Mouse (Mus musculus) megakaryocyte-erythroid progenitor cell, adult 5-6 weeks (primary cell): Measurements from ENCODE around the gene Tubb2b. TPM values are rescaled to one million over a fixed set of nuclear protein-coding genes. Genes with fewer than 3 reads are reported as not detected.
A peak's percentile ranks its signal among the peaks of the same experiment; 100 is the strongest.

Experiments
- ATAC-seq: replicated peaks from 2 replicates; pipeline ENCODE4 v1.8.0; 2016; ENCODE audit warnings: mild to moderate bottlenecking, inconsistent platforms; ENCODE audit not compliant: severe bottlenecking, poor library complexity, low FRiP score, low TSS enrichment
- total RNA-seq, 2 experiments: library from RNA; stranded (forward) in 1 of 2; stranded (reverse) in 1 of 2; fragments of 200-1000, 215-1000 nt in 1 of 2; fragments of >200 nt in 1 of 2; fragmentation: Nextera tagmentation in 1 of 2; gene quantifications; 2 replicates each; pipeline ENCODE4 v1.2.3; 2014 to 2017

Tubb2b gene
- total RNA-seq, 2 experiments from 2014 or later = not detected

DNA sequence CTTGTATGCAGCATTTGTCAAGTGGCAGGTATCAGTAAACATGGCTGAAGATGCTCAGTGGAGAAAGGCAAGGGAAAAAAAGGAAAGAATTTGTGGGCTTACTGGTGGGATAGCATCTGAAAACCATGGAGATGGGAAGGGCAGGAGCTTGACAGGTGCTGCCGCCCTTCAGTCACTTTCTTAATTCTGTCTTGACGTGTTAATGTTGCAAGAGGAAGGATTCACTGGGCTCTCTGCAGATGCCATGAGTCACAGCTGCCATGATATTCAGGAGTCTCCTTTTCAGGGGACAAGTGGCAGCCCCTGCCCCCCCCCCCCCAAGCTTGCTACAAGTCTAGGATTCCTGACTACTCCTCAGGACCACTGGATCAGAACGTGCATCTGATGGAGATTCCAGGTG is 18.4 kb downstream of the Tubb2b start:
- ATAC-seq = no peak

DNA sequence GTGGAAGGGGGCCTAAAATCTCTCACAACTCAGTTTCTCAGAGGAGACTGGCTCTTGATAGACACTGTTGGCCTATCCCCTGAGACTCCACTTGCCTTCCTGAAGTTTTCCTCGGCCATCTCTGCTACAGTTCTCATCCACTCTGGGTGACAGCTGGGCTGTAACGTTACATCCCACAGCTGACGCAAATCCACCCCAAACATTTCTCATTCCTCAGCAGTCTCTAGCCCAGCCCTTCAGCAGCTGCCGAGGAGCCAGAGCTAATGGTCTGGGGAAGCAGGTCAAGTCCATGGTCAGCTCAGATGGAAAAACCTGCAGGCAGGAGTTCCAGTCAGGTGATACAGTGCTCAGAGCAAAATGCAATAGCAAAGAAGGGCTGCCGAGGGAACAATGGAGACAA is 19.2 kb downstream of the Tubb2b start:
- ATAC-seq = no peak

DNA sequence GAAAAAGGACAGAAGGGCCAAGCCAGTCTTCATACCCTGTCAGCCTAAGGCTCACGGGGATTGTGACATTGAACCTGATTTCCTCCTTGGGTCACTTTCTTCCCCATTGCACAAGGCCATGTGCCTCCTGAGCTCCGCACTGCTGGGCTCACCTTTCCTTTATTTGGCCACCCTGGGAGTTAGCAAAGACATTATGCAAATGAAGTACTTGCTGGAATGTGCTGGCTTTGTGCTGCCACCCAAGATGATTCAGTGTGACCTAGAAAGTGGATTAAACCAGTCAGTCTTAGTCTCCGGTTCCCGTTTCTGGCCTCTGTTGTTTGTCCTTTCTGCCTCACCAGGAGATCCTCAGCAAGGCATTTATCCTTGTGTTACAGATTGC is 20.6 kb downstream of the Tubb2b start:
- ATAC-seq = no peak

DNA sequence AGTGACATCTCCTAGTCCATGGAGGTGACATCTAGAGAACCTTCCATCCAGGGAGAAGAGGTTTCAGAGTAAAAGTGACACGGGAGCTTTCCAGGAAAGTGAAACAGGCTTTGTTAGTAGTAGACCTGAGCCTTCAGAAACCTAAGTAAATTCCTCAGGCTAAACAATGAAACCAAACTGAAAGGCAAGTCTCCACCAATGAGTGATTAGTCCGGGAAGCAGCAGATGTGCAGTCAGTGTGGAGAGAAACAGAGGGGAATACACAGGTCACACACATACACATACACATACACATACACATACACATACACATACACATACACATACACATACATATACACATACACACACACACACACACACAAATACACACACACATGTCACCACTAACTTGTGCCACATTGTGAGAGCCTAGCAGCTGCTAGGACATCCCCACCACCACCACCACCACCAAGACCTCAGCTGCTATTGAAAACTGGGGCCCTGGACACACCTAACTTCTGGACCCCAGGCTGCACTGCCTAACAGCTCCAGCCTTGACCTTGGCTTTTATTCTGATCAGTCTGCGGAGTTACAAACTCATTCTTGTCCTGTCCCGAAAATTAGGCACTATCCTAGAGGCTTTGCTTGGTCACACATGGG is 21.1 kb downstream of the Tubb2b start:
- no peak for ATAC-seq

DNA sequence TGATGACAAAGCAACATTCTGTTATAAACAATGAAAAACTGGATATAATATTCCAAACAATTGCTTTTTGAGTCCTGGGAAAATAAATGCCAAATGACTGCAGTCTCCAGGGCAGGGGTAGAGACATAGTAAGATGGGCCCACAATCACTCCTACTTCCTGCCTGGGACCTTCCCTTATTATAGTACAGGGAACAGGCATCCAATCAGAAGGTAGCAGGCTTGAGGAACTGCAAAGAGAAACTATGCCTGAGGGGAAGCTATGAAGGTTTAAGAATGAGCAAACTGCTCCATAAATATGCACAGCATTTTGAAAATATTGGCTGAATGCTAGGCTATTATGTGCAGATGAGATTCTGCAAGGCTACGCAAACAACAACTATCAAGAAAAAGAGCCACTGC is 23.3 kb downstream of the Tubb2b start:
- ATAC-seq = no peak

DNA sequence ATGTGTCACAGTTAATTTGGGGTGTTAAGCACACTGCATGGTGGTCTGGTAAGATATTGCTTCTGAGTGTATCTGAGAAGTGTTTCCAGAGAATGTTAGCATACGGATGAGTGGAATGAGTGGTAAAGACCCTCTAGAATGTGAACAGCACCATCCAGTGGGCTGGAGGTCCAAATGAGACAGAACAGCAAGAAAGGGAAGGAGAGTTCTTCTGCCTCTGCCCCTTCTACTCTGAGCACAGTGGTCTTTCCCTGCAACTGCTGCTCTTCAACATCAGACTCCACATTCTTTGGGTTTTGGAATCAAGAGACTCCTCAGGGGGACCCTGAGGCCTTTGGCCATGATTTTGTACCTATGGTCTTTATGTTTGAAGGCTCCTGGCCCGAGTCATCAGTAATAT is 24.0 kb downstream of the Tubb2b start:
- no peak for ATAC-seq

DNA sequence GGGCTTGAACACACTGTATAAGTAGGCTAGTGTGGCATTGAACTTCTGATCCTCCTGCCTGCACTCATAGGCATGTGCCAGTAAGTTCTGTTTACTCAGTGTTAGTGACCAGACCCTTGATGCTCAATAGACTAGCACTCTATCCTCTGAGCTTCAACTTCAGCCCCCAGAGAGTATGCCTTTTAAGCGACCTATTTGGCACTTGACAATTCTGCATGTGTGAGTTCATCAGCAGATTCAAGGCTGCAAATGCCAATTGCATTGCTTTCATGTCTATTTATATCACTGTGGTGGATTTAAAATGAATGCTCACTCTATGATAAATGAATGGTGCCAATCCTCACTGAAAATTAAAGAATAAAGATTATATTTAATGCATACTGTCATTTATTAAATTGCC is 24.9 kb downstream of the Tubb2b start:
- no peak for ATAC-seq

DNA sequence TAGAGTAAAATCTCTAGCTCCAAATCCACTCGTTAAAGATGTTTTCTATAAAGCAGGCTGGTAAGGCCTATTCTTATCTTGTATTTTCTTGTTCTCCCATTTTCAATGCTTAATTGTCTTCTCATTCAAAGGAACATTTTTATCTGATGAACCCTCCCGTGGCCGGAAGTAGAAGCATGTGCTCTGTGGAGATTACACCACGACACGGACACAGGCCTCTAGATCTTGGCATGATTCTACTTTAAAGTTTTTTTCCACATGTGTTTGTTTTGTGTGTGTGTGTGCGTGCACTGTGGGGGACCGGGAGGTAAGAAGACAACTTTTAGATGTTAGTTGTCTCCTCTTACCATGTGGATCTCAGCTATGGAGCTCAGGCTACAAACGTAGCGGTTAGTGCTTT is 28.4 kb downstream of the Tubb2b start:
- ATAC-seq = peak; percentile 34

DNA sequence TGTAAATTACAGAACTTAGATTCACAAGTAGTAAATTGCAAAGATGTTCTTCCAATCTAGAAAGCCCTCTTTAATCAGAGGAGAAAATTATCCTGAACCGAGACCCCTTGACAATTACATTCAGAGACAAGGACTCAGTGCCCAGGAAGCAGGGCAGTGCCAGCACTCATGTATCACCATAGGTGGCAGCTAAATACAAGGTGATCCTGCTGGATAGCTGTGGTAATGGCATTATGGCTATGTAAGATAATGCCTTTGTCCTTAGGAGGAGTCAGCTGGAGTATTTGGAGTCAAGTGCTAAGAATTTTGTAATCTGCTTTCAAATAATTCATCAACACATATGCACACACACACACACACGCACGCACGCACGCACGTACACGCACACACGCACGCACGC is 29.0 kb downstream of the Tubb2b start:
- peak; percentile 80 for ATAC-seq

DNA sequence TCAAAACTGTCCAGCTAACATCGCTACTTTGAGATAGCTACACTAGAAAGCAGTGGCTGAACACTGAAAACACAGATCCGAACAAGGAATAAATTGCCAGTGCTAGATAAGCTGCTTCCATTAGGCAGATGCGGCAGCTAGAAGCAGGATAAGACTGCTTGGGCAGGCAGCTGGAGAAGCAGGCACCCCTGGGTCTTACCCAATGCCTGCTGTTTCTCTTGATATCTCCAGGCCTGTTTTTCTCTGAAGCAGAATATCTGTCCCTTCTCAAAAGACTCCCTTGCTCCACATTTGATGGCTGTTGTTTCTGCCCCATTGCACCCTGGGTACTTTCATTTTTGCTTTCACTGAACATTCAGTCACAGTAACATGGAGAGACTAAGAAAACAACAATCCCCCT is 29.5 kb downstream of the Tubb2b start:
- peak; percentile 93 for ATAC-seq

DNA sequence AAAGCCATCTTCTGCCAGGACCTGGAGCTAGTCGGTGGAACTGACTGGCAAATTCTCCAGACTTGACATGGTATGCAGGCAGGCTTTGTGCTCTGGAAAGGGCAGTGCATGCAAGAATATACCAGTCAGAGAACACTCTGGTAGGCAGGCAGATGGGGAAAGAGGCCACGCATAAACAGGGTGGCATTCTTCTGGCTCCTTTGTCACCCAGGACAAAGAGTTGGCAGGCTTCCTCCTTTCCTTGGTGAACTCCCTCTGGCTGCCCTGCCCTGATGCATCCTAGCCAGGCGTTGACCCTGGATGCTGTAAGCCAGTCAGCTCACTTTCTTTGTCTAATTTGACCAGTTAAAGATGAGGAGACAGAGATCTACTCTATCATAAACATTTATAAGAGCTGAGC is 33.2 kb downstream of the Tubb2b start:
- no peak for ATAC-seq

DNA sequence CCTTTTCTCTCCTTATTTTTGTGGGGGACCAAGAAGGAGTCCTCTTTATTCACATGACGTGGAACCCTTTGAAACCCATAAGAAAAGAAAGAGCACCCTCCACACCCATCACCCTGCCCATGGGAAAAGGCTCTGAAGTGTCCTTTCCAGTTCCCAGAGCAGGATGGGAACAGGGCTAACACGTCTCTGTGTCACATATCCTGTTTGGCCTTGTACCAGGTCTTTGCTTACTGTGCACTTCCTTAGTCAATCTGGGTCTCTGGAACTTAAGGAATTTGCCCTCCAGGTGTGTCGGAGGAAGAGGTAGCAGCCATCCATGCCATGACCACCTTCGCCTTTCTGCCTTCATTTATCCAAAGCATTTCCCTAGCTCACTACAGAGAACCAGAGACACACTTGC is 33.8 kb downstream of the Tubb2b start:
- no peak for ATAC-seq

DNA sequence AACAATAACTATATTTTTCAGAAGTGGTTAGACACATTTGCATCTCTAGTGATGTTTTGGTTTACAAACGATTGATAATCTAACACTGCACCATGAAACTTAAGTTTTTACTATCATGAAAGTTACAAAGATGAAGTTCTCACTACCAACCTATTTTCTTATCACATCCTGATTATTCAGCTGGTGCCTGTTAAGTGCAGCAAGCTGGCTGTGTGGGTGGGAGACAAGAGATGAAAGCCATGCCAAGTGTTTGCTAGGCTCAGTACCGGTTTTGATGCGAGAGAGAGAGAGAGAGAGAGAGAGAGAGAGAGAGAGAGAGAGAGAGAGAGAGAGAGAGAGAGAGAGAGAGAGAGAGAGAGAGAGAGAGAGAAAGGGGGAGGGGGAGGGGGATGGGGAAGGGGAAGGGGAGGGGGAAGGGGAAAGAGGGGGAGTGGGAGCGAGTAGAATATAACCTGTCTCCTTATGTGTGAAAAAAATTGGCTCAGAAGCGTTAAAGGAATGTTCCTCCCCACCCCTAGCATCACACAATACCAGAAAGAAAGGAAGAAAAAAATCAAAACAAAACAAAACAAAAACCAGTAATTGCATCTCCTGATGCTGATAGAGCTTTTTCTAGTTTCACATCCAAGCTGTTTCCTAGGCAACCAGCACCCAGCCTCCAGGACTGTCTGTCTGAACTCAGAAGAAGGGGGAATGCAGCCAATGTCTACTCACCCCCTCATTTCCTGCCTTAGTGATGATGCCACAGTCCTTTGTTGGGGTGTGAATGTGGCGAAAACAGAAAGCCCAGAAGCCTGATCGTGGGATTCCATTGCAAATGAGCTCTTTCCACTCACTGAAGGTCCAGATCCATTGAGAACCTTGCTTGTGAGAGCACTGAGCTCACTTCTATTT is 34.5 kb downstream of the Tubb2b start:
- no peak for ATAC-seq

DNA sequence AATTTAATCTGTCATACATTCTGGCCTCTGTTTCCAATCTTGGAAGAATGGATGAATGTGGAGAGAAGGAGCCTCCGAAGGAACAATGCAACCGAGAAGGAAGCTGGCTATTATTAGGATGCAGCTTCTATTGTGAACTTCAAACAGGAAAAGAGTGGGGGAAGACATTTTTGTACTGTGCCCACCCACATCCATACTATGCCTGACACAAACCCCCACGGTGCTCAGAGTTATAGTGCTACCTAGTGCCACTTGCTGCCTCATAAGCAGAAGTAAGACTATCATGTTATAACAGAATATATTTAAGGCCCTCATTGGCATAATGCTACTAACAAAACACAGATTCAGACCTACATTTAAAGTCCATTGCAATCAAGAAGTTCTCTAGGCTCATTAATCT is 40.9 kb downstream of the Tubb2b start:
- ATAC-seq = no peak

DNA sequence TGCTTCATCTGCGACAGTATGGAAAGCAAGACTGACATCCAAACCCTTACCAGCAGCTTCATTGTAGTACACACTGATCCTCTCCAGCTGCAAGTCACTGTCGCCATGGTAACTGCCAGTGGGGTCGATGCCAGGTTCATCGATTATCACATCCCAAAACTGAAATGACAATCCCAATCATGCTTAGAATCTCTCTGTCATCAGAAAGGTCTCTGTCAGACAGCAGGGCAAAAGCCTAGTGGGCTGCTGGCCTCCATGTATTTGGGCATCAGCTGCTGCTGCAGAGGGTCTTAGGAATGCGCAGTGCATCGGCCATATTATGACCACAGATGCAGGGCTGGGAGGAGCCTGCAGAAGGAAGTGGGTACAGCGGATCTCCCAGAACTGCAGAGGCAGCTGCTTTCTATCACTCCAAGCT is 41.4 kb downstream of the Tubb2b start:
- no peak for ATAC-seq

DNA sequence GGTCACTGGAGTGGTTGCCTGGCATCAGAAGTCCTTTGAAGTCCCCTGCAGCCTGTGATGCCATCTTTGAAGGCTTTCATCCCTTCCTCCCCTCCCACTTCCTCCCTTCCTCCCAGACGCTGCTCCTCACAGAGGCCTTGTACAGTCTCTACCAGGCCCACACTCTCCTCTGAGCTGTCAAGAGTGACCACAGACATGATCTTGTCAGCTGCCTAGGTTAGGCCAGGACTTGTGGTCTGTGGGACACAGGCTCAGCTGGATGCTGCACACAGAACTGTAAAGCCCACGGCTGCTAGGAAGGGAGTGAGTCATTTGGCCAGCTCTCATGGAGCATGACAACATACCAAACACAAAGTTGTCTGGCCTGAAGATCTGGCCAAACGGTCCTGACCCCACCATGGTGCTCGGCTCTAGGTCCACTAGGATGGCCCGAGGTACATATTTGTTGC is 42.0 kb downstream of the Tubb2b start:
- ATAC-seq = peak; percentile 44; the same call in 1 of the 2 replicates

DNA sequence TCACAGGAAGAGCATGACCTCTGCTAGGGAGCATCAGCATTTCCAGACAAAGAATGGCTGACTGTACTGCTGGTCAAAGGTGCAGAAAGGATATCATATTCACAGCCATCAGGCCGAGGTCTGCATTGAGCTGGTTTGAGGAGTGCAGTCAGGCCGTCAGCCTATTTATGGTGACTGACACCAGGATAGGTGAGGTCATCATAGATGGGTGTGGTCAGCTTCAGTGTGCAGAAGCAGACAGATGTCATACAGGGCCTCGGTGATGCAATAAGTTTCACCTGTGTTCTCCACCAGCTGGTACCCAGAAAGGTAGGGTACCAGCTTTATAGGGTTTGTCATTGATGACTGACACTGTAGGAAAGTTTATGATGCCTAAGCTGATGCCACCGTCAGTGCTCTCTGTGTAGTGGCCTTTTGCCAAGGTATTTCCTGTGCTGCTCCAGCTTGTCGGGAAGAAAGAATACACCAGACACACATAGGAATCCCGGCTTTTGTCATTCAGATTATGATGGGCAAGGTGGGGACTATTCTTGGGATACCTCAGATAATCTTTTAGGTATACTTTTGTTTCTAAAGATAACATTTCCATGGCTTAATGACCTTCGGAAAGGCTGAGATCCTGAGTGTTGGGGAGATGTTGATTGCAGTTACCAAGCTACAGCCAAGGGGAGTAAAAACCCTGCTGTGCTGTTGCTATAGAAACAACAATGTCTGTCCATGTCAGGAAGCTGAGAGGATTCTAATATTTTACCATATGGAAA is 43.0 kb downstream of the Tubb2b start:
- no peak for ATAC-seq

DNA sequence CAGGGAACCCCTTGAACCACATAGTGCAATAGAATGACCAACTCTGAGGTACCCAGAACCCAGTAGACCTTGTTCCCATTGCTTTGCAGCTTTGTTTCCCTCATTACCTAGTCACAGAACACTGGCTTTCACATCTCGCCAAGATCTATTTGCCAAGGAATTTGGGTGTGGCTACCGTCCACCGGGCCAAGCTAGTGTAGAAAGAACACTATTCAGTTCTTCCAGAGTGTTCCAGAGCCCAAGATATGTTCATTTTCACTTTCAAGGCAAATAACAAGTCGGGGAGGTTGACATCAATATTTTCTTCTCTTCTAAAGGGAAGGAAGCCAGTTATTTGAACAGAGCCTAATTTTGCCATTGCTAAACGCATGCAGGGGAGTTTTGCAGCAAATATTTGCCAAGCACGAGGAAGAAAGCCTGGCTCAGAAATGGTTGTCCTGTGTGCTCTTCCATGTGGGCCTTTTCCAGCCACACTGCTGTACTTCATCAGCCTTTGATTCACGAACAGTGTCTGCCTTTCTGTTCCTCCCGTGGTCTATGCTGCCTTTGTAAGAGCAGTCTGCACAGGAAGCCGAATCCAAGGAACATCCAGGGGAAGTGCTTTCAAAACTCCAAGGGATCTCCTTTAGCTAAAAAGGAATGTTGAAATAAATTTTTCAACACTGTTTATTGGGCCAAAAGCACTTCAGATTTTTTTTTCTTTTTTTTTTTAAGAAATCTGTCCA is 46.1 kb downstream of the Tubb2b start:
- no peak for ATAC-seq

DNA sequence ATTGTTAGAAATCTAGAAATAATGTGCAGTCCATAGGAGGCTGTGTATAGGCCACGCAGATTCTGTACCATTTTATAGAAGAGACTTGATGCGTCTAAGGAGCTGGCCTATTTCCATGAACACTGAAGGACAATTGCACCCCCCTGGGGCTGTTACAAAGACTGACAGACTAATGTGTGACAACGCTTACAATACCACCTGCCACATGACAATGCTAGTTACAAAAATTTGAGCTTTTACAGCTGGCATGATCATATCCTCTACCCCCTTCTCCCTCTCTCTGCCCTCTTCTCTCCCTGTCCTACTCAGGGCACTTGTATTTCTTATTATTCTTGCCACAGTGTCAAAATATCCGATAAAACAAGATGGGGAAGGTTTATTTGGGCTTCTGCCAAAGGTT is 48.3 kb downstream of the Tubb2b start:
- no peak for ATAC-seq

DNA sequence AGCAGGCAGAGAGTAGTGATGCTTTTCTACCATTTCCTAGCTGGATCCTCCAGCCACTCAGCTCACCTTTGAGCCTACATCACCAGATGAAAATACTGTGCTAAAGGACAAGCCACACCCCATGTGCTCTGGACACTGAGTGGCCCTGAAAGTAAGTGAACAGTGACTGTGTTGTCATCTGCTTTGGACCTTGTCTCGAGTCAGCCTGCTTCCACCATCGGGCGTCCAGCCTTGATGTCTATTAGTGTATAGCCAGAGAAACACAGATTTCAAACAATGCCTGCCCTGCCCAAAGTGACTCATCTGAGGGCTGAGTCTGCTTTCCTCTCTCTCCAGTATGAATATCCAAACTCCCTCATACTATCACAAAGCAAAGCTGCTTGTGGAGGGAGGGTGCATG is 50.5 kb downstream of the Tubb2b start:
- ATAC-seq = no peak
